Mouse (Mus musculus) midbrain, embryonic 14.5 days (tissue): ENCODE results near the gene Nae1. TPM values are rescaled to one million over a fixed set of nuclear protein-coding genes. Genes with fewer than 3 reads are reported as not detected.
A peak's percentile ranks its signal among the peaks of the same experiment; 100 is the strongest.
"Not testable (repeated sequence)": the region's sequence is repeated elsewhere in the genome, so short reads cannot be mapped to it uniquely, and the experiment has no call there.

Experiments
- ATAC-seq: fragments of 200-750 bp; cut with Nextera tagmentation; 2 replicates; pipeline ENCODE4 v1.8.0; 2017; ENCODE audit warnings: moderate number of reproducible peaks, moderate library complexity; ENCODE audit not compliant: low FRiP score, low TSS enrichment
- DNase-seq: peaks from one replicate; pipeline ENCODE4 v3.0.0-alpha.2; 2015
- H3K27ac ChIP-seq: fragments of 300-500 bp; sonication (generic); replicated peaks from 2 replicates; pipeline ENCODE4 v1.5.1; 2014; ENCODE audit warnings: mild to moderate bottlenecking, low read depth, low read length, moderate library complexity
- H3K27me3 ChIP-seq: fragments of 300-500 bp; sonication (generic); 2 replicates; pipeline ENCODE4 v1.6.1; 2014; ENCODE audit warnings: low read length, control low read depth, mixed read lengths; ENCODE audit not compliant: control insufficient read depth, insufficient read depth
- H3K36me3 ChIP-seq: fragments of 300-500 bp; sonication (generic); 2 replicates; pipeline ENCODE4 v1.6.1; 2014; ENCODE audit warnings: low read length, control low read depth; ENCODE audit not compliant: control insufficient read depth, insufficient read depth
- H3K4me1 ChIP-seq: fragments of 300-500 bp; sonication (generic); 2 replicates; pipeline ENCODE4 v1.6.1; 2014; ENCODE audit warnings: mild to moderate bottlenecking, antibody characterized with exemption, low read length, control low read depth; ENCODE audit not compliant: control insufficient read depth, insufficient read depth
- H3K4me2 ChIP-seq: fragments of 300-500 bp; sonication (generic); 2 replicates; pipeline ENCODE4 v1.6.1; 2014; ENCODE audit warnings: mild to moderate bottlenecking, low read length, moderate library complexity
- H3K4me3 ChIP-seq: fragments of 300-500 bp; sonication (generic); replicated peaks from 2 replicates; pipeline ENCODE4 v1.5.1; 2014; ENCODE audit warnings: low read depth, low read length
- H3K9ac ChIP-seq: fragments of 300-500 bp; sonication (generic); replicated peaks from 2 replicates; pipeline ENCODE4 v1.6.1; 2014; ENCODE audit warnings: mild to moderate bottlenecking, low read length, moderate library complexity
- H3K9me3 ChIP-seq: fragments of 300-500 bp; sonication (generic); 2 replicates; pipeline ENCODE4 v1.6.1; 2016; ENCODE audit warnings: low read length, control low read depth, mixed read lengths; ENCODE audit not compliant: control insufficient read depth
- WGBS: fragments of 180-500 bp; shearing (Covaris S2); extraction: QIAGEN DNeasy Blood & Tissue Kit; methylation state at CpG from one replicate; pipeline ENCODE4 v1.1.7; 2014; 5-methylcytosine and 5-hydroxymethylcytosine counted together
- polyA plus RNA-seq: library from polyadenylated mRNA; unstranded; fragments of >200 nt; fragmentation: Nextera tagmentation; extraction: Ambion mirVana; gene quantifications from 2 replicates; pipeline ENCODE4 v1.2.1, GENCODE M21; 2014

Gene Nae1
- 113 and 122 TPM in 2 replicates for polyA plus RNA-seq

DNA sequence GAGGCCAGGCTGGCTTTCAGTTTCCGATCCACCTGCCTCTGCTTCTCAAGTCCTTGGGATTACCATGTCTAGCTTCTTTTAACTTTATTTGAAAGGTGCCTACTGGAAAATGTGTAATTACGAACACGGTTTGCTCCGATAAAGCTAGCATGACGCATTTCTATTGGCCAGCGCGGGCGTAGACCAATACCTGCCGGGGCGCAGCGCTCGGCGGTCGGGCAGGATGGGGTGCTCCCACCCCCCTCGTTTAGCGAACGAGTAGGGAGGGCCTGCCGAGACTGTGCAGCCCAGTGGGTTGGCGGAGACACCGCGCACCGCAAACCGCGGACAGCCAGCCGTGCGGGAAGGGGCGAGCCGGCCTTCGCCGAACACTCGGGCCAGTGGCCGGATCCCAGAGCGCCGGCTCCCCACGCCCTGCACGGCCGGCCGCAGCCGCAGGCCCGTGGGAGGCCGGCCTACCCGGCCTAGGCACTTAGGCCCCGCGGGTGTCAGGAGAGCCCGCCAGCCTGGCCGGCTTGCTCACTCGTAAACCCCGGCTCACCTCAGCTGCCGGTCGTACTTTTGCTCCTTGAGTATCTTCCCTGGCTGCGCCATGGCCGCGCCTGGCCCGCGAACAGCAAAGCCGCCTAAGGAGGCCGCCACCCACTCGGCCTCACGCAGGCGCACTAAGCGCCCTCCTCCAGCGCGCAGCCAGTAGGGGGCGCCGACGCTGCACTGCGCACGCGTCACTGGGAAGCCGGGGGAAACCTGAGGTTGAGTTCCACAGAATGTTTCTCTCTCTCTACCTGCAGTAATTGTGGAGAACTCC, at the start of gene Nae1, which contains the start of gene Car7:
Gene Nae1, minus strand, starts transcription at position 667 of the 808 bp plus-strand sequence.
Gene Car7, plus strand, starts transcription at position 719 of the 808 bp plus-strand sequence.
- DNase-seq = peak; percentile 98
- Histone ChIP-seq H3K27ac (peak within 1 kb of the TSS; percentile 91), H3K9me3 (no peaks in the 10 kb centered on the region), H3K9ac (peak within 1 kb of the TSS; percentile 92), H3K4me1 (peaks cover 20% of the 10 kb centered on the region), H3K4me3 (peak within 1 kb of the TSS; percentile 93), H3K4me2 (peak within 1 kb of the TSS; percentile 70), H3K36me3 (peaks cover 15% of the 10 kb centered on the region), H3K27me3 (peaks cover 4% of the 10 kb centered on the region; the same call in 1 of the 2 replicates)
- ATAC-seq = peak; percentile 94
- under 1% methylated on average over 69 of the region's 70 CpGs for WGBS

DNA sequence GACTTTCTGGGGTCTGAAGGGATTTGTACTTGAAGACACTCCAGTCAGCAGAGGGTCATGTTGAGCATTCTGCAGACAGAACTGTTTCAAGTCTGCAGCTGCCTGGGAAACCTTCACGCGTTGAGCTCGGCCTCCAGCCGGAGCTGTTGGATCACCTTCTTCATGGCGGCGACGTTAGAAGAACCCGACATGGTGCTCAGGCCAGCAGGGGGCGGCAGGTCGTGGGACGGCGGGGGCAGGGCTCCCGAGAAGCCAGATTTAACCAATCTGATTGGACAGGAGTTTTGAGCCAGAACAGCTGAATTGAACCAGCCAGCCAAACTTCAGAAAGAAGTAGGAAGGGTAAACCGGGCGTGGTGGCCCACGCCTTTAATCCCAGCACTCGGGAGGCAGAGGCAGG, 43.2 kb upstream of the Nae1 start:
- not testable (repeated sequence) for H3K9ac ChIP-seq, DNase-seq, H3K36me3 ChIP-seq, H3K9me3 ChIP-seq, ATAC-seq, H3K27ac ChIP-seq, H3K27me3 ChIP-seq, H3K4me1 ChIP-seq, H3K4me3 ChIP-seq, H3K4me2 ChIP-seq
- WGBS = 85% methylated on average over 17 of the region's 17 CpGs

DNA sequence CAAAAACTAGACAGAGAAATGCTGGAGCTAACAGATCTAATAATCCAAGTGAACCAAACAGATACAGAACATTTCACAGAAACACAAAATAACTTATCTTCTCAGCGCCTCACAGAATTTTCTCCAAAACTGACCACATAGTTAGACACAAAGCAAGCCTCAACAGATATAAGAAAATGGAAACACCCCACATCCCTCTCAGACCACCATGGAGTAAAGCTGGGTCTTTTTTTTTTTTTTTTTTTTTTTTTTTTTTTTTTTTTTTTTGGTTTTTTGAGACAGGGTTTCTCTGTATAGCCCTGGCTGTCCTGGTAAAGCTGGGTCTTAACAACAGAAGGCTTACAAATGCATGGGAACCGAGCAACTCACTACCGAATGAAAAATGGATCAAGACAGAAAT, 42.4 kb upstream of the Nae1 start:
- ATAC-seq = no peak
- DNase-seq = no peak
- Histone ChIP-seq H3K27ac (no peak overlapping the region), H3K4me2 (no peak overlapping the region), H3K9me3 (no peaks in the 10 kb centered on the region), H3K4me1 (no peaks in the 10 kb centered on the region), H3K27me3 (no peaks in the 10 kb centered on the region), H3K9ac (no peak overlapping the region), H3K4me3 (no peak overlapping the region), H3K36me3 (no peaks in the 10 kb centered on the region)
- 90% methylated on average over 3 of the region's 3 CpGs for WGBS

DNA sequence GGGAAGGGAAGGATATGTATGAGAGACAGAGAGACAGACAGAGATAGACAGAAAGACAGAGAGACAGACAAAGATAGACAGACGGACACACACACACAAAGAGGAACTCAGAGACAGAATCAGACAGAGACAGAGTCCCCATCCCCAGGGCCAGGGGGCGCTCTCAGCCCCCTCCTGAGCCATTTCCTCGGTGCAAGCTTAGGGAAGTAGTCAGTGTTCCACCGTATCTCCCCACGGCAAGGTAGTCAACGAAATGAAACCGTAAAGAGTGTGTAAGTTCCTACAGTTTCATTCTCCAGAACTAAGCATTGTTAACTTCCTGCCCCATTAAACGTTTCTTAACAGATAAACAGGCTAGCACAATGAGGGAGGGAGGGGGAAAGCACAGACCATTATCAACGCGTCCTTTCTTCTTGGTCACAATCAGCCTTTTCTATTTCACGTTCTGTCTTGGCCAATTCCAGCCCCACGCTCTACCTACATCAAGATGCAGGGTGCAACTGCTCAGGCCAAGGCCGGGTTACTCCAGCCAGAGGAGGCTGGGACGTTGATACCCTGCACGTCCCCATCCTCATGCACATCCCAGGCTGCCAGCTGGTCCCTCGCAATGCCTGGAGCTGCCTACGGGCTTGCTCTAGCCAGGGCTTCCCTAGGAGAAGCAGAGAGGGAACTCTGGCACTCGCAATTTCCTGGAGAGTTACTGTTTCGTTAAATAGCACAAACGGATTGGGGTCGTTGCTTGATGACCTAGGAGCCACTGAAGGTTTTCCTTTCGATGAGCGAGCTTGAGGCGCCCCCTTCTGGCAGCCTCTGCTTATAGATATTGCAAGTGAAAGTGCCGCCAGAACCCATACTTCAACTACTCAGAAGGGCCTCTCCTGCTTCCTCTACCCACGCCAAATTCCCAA, 36.3 kb upstream of the Nae1 start:
- ATAC-seq (no peak; the same call in 1 of the 2 replicates), DNase-seq (peak; percentile 92)
- 9% methylated on average over 26 of the region's 26 CpGs for WGBS
- H3K4me1 ChIP-seq = peaks cover 5% of the 10 kb centered on the region; the same call in 1 of the 2 replicates
- no peak overlapping the region for H3K27ac ChIP-seq
- H3K27me3 ChIP-seq = no peaks in the 10 kb centered on the region
- peak overlapping the region; percentile 67 for H3K4me2 ChIP-seq
- no peaks in the 10 kb centered on the region for H3K9me3 ChIP-seq
- H3K36me3 ChIP-seq = no peaks in the 10 kb centered on the region
- H3K9ac ChIP-seq = peak overlapping the region; percentile 34; the same call in 1 of the 2 replicates
- H3K4me3 ChIP-seq = peak overlapping the region; percentile 30

DNA sequence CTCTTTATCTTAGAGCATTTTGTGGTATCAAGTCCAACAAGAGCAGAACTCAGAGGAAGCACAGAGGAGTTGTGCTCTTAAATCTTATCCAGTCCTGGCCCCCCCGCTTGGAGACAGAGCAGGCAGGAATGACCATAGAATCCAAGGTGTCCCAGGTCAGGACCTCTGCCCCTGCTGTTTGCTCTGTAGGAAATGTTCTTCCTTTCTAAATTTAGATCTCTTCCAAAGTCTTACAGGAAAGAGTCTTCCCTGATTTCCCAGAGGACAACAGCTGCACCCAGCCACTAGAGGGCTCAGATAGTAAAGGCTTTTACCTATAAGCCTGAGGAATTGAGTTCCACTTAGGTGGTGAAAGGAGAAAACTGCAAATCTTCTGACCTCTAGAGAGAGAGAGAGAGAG, 35.1 kb upstream of the Nae1 start:
- Histone ChIP-seq H3K36me3 (no peaks in the 10 kb centered on the region), H3K4me1 (peaks cover 5% of the 10 kb centered on the region; the same call in 1 of the 2 replicates), H3K27me3 (no peaks in the 10 kb centered on the region), H3K4me3 (no peak overlapping the region), H3K4me2 (no peak overlapping the region), H3K9me3 (no peaks in the 10 kb centered on the region), H3K9ac (no peak overlapping the region), H3K27ac (no peak overlapping the region)
- ATAC-seq (no peak), DNase-seq (peak; percentile 46)
- WGBS = 58% methylated on average over 1 of the region's 1 CpGs

DNA sequence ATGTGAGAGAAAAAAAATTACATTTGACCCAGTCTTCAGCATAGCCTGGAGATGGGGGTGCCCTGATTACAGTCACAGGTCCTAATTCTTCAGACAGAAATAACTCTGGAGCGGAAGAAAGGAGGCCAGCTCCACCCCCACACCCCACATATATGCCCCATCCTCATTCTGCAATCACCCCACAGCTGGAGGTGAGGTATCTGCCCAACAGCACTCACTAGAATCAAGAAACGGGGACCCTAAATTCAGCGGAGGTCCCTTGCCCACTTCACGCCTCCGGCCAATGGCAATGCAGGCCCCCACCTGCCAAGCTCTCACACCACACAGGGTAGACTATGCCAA, 31.0 kb upstream of the Nae1 start:
- no peaks in the 10 kb centered on the region for H3K27me3 ChIP-seq
- no peak overlapping the region for H3K9ac ChIP-seq
- DNase-seq (no peak), ATAC-seq (no peak)
- no peak overlapping the region for H3K27ac ChIP-seq
- no peak overlapping the region for H3K4me3 ChIP-seq
- H3K9me3 ChIP-seq = no peaks in the 10 kb centered on the region
- H3K36me3 ChIP-seq = no peaks in the 10 kb centered on the region
- H3K4me1 ChIP-seq = peaks cover under 1% of the 10 kb centered on the region; the same call in 1 of the 2 replicates
- WGBS = 92% methylated on average over 5 of the region's 5 CpGs
- H3K4me2 ChIP-seq = no peak overlapping the region

DNA sequence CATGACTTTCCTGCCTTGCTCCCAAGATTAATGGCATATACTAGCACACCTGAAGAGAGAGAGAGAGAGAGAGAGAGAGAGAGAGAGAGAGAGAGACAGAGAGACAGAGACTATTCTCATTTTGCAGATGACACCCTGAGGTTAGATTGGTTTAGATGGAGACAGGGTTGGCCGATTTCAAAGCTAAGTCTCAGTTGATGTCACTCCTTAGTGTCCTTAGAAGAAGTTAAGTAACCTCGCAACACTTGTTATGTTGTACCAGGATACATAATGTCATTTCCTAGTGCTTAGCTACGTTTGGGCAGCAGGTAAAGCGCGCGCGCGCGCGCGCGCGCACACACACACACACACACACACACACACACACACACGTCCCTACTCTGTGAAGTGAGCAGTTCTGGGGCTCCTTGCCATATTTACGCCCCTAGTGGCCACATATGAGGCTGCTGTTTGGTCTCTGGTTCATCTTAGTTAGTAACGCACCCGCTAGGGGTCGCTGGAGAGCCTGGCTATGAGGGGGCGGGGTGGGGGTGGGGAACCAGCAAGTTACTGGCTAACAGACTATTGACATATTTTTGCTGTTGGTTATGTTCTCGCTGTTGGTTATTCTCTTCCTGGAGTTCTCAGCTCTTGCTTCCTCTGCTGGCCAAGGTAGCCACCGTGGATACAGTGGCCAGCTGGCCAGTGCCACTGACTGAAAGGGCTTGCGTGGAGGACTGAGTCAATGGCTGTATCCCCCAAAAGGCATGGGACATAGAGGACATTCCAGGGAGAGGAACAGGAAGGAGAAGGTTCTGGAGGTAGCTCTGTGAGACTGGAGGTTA, 30.4 kb upstream of the Nae1 start:
- Histone ChIP-seq H3K4me3 (no peak overlapping the region), H3K4me2 (no peak overlapping the region), H3K27me3 (no peaks in the 10 kb centered on the region), H3K27ac (no peak overlapping the region), H3K4me1 (no peaks in the 10 kb centered on the region), H3K9ac (no peak overlapping the region), H3K36me3 (no peaks in the 10 kb centered on the region), H3K9me3 (no peaks in the 10 kb centered on the region)
- DNase-seq (peak; percentile 90), ATAC-seq (peak; percentile 75)
- WGBS = 21% methylated on average over 22 of the region's 22 CpGs

DNA sequence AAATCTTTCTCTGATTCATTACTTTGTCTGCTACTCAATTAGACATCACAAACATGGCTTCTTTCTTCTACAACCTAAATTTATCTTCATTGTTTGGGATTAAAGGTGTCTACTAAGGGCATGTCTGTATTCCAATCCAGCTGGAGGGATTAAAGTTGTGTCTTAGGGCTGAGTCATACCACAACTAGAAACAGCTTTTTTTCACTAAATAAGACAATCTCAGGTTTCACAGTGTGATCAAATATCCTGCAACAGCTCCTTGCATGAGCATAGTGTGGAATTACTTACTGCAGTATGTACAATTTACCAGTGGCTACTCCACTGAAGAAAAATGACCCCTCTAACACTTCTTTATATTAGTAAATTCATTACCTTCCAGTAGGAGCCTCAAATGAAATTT, 26.3 kb upstream of the Nae1 start:
- H3K27me3 ChIP-seq = no peaks in the 10 kb centered on the region
- no peak overlapping the region for H3K4me2 ChIP-seq
- H3K4me1 ChIP-seq = no peaks in the 10 kb centered on the region
- no peak overlapping the region for H3K27ac ChIP-seq
- H3K9me3 ChIP-seq = no peaks in the 10 kb centered on the region
- DNase-seq (no peak), ATAC-seq (no peak)
- H3K36me3 ChIP-seq = no peaks in the 10 kb centered on the region
- no peak overlapping the region for H3K4me3 ChIP-seq
- no peak overlapping the region for H3K9ac ChIP-seq
